Mouse (Mus musculus) hindbrain, embryonic 14.5 days (tissue): ENCODE data around the gene Zfp85. TPM values are rescaled to one million over a fixed set of nuclear protein-coding genes. Genes with fewer than 3 reads are reported as not detected.
A peak's percentile ranks its signal among the peaks of the same experiment; 100 is the strongest.
"Not testable (repeated sequence)": the region's sequence is repeated elsewhere in the genome, so short reads cannot be mapped to it uniquely, and the experiment has no call there.

Source experiments
- ATAC-seq: fragments of 200-750 bp; cut with Nextera tagmentation; 2 replicates; pipeline ENCODE4 v1.8.0; 2017; ENCODE audit warnings: moderate number of reproducible peaks, mild to moderate bottlenecking, moderate TSS enrichment, moderate library complexity; ENCODE audit not compliant: low FRiP score
- DNase-seq: peaks from one replicate; pipeline ENCODE4 v3.0.0-alpha.2; 2015; ENCODE audit warnings: low spot score
- H3K27ac ChIP-seq: fragments of 300-500 bp; sonication (generic); 2 replicates; pipeline ENCODE4 v1.5.1; 2014; ENCODE audit warnings: mild to moderate bottlenecking, moderate library complexity
- H3K27me3 ChIP-seq: fragments of 300-500 bp; sonication (generic); 2 replicates; pipeline ENCODE4 v1.6.1; 2014; ENCODE audit warnings: mild to moderate bottlenecking, low read length, mixed read lengths; ENCODE audit not compliant: control insufficient read depth, insufficient read depth
- H3K36me3 ChIP-seq: fragments of 300-500 bp; sonication (generic); replicated peaks from 2 replicates; pipeline ENCODE4 v1.6.1; 2014; ENCODE audit not compliant: control insufficient read depth, insufficient read depth
- H3K4me1 ChIP-seq: fragments of 300-500 bp; sonication (generic); replicated peaks from 2 replicates; pipeline ENCODE4 v1.6.1; 2014; ENCODE audit warnings: antibody characterized with exemption, low read length, mixed read lengths; ENCODE audit not compliant: control insufficient read depth, insufficient read depth
- H3K4me2 ChIP-seq: fragments of 300-500 bp; sonication (generic); replicated peaks from 2 replicates; pipeline ENCODE4 v1.6.1; 2014; ENCODE audit warnings: mild to moderate bottlenecking, moderate library complexity
- H3K4me3 ChIP-seq: fragments of 300-500 bp; sonication (generic); replicated peaks from 2 replicates; pipeline ENCODE4 v1.5.1; 2014; ENCODE audit warnings: mild to moderate bottlenecking, low read length
- H3K9ac ChIP-seq: fragments of 300-500 bp; sonication (generic); 2 replicates; pipeline ENCODE4 v1.6.1; 2014
- H3K9me3 ChIP-seq: fragments of 300-500 bp; sonication (generic); 2 replicates; pipeline ENCODE4 v1.6.1; 2016; ENCODE audit warnings: low read length; ENCODE audit not compliant: control insufficient read depth
- WGBS: fragments of 180-500 bp; shearing (Covaris S2); extraction: QIAGEN DNeasy Blood & Tissue Kit; methylation state at CpG from one replicate; pipeline ENCODE4 v1.1.7; 2014; 5-methylcytosine and 5-hydroxymethylcytosine counted together
- polyA plus RNA-seq: library from polyadenylated mRNA; unstranded; fragments of >200 nt; fragmentation: Nextera tagmentation; extraction: Ambion mirVana; gene quantifications from 2 replicates; pipeline ENCODE4 v1.2.1, GENCODE M21; 2014

Zfp85 gene
- 8.5 and 9.2 TPM in 2 replicates for polyA plus RNA-seq

GRCm38 (mm10) chr13:67754333-67755306 is at the start of gene Zfp85:
Gene Zfp85, minus strand, starts transcription at chr13:67755228.
- peak; percentile 77 for DNase-seq
- Histone ChIP-seq H3K4me2 (peak within 1 kb of the TSS; percentile 70), H3K4me3 (peak within 1 kb of the TSS; percentile 70), H3K27me3 (no peaks in the 10 kb centered on the region), H3K9ac (peak within 1 kb of the TSS; percentile 69), H3K9me3 (no peaks in the 10 kb centered on the region), H3K4me1 (peaks cover 9% of the 10 kb centered on the region), H3K27ac (peak within 1 kb of the TSS; percentile 64), H3K36me3 (peaks cover 10% of the 10 kb centered on the region)
- peak; percentile 94 for ATAC-seq
- WGBS, result 7% methylated on average over 24 of the region's 24 CpGs

- 88% methylated on average over 3 of the region's 3 CpGs for WGBS
These were observed 44.1 kb upstream of the Zfp85 start for GRCm38 (mm10) chr13:67799151-67799550.

GRCm38 (mm10) chr13:67798618-67799017 is 43.6 kb upstream of the Zfp85 start:
- ATAC-seq, result no peak
- no peaks in the 10 kb centered on the region for H3K36me3 ChIP-seq
- WGBS, result 68% methylated on average over 3 of the region's 3 CpGs

More at GRCm38 (mm10) chr13:67799151-67799550, 44.1 kb upstream of the Zfp85 start:
- not testable (repeated sequence) for H3K4me1 ChIP-seq, H3K9ac ChIP-seq, H3K27ac ChIP-seq, H3K4me3 ChIP-seq, H3K4me2 ChIP-seq, DNase-seq, H3K9me3 ChIP-seq, H3K36me3 ChIP-seq, ATAC-seq, H3K27me3 ChIP-seq

GRCm38 (mm10) chr13:67791921-67792455 is 37.0 kb upstream of the Zfp85 start:
- Histone ChIP-seq H3K36me3 (peaks cover 5% of the 10 kb centered on the region), H3K9me3 (peaks cover 5% of the 10 kb centered on the region; the same call in 1 of the 2 replicates), H3K4me1 (no peaks in the 10 kb centered on the region), H3K4me2 (no peak overlapping the region), H3K4me3 (no peak overlapping the region), H3K27ac (no peak overlapping the region), H3K9ac (no peak overlapping the region), H3K27me3 (no peaks in the 10 kb centered on the region)
- DNase-seq (no peak), ATAC-seq (no peak)
- WGBS, result 91% methylated on average over 10 of the region's 10 CpGs

More at GRCm38 (mm10) chr13:67798618-67799017, 43.6 kb upstream of the Zfp85 start:
- Histone ChIP-seq H3K4me1 (no peaks in the 10 kb centered on the region), H3K4me2 (no peak overlapping the region), H3K27me3 (no peaks in the 10 kb centered on the region), H3K4me3 (no peak overlapping the region), H3K27ac (no peak overlapping the region), H3K9ac (no peak overlapping the region), H3K9me3 (no peaks in the 10 kb centered on the region)
- DNase-seq, result no peak

- H3K27me3 ChIP-seq, result no peaks in the 10 kb centered on the region
- H3K36me3 ChIP-seq, result 0 out of 2 replicates have a peak, but pooled peaks cover 3% of the 10 kb centered on the region
- peak within 1 kb of the TSS; percentile 57 for H3K27ac ChIP-seq
- H3K4me1 ChIP-seq, result peaks cover 7% of the 10 kb centered on the region; the same call in 1 of the 2 replicates
- ATAC-seq (peak; percentile 98), DNase-seq (peak; percentile 87)
- 8% methylated on average over 26 of the region's 26 CpGs for WGBS
- no peaks in the 10 kb centered on the region for H3K9me3 ChIP-seq
- peak within 1 kb of the TSS; percentile 96 for H3K4me2 ChIP-seq
- peak within 1 kb of the TSS; percentile 72 for H3K9ac ChIP-seq
- H3K4me3 ChIP-seq, result peak within 1 kb of the TSS; percentile 73
These were observed 24.5 kb upstream of the Zfp85 start, which contains the start of gene Zfp493 for GRCm38 (mm10) chr13:67779265-67780221. Gene Zfp493, plus strand, starts transcription at chr13:67779693.

- H3K36me3 ChIP-seq, result no peaks in the 10 kb centered on the region
- no peak overlapping the region for H3K27ac ChIP-seq
- DNase-seq (no peak), ATAC-seq (no peak)
- H3K9ac ChIP-seq, result no peak overlapping the region
- no peaks in the 10 kb centered on the region for H3K4me1 ChIP-seq
- H3K27me3 ChIP-seq, result no peaks in the 10 kb centered on the region
- no peaks in the 10 kb centered on the region for H3K9me3 ChIP-seq
- no peak overlapping the region for H3K4me2 ChIP-seq
- H3K4me3 ChIP-seq, result no peak overlapping the region
- 89% methylated on average over 2 of the region's 2 CpGs for WGBS
These were observed 8.2 kb upstream of the Zfp85 start for GRCm38 (mm10) chr13:67763031-67763768.

GRCm38 (mm10) chr13:67759966-67760365 is 4.9 kb upstream of the Zfp85 start:
- no peak overlapping the region for H3K4me3 ChIP-seq
- H3K9me3 ChIP-seq, result no peaks in the 10 kb centered on the region
- ATAC-seq (no peak), DNase-seq (no peak)
- no peak overlapping the region for H3K4me2 ChIP-seq
- H3K9ac ChIP-seq, result no peak overlapping the region
- peaks cover 5% of the 10 kb centered on the region for H3K4me1 ChIP-seq
- no peaks in the 10 kb centered on the region for H3K36me3 ChIP-seq
- WGBS, result 95% methylated on average over 1 of the region's 1 CpGs
- H3K27ac ChIP-seq, result no peak overlapping the region
- H3K27me3 ChIP-seq, result no peaks in the 10 kb centered on the region

GRCm38 (mm10) chr13:67755761-67756160 is 733 bp upstream of the Zfp85 start:
- H3K27ac ChIP-seq, result no peak overlapping the region
- H3K9me3 ChIP-seq, result no peaks in the 10 kb centered on the region
- H3K36me3 ChIP-seq, result peaks cover 6% of the 10 kb centered on the region
- H3K4me1 ChIP-seq, result peaks cover 9% of the 10 kb centered on the region
- peak overlapping the region; percentile 70 for H3K4me2 ChIP-seq
- WGBS, result 84% methylated on average over 6 of the region's 6 CpGs
- no peaks in the 10 kb centered on the region for H3K27me3 ChIP-seq
- ATAC-seq (no peak), DNase-seq (no peak)
- no peak overlapping the region for H3K9ac ChIP-seq
- no peak overlapping the region; the same call in 1 of the 2 replicates for H3K4me3 ChIP-seq
